Mouse (Mus musculus): Measurements from ENCODE around the gene Hipk2. TPM values are rescaled to one million over a fixed set of nuclear protein-coding genes. Genes with fewer than 3 reads are reported as not detected.

Gene Hipk2
- polyA plus RNA-seq, 1 experiment from 2014 or later: 12.0 TPM

- no peak overlapping the region for H3K4me2 ChIP-seq (replicated peaks; ENCODE audit: low read depth)
- TF ChIP-seq CTCF (IDR thresholded peaks at IDR 0.05; ENCODE audit: low read depth): no peak
- no peak overlapping the region for H3K27ac ChIP-seq (ENCODE audit: low read depth, low read length)
- 72% methylated on average over 6 of the region's 6 CpGs for WGBS
- no peak overlapping the region for H3K4me3 ChIP-seq (ENCODE audit: low read depth, low read length)
- no peaks in the 10 kb centered on the region for H3K27me3 ChIP-seq (replicated peaks; ENCODE audit: control insufficient read depth, insufficient read depth, low read length)
- H3K36me3 ChIP-seq (ENCODE audit: control insufficient read depth, insufficient read depth): 0 out of 2 replicates have a peak, but pooled peaks cover 4% of the 10 kb centered on the region
- ATAC-seq: no peak
- no peaks in the 10 kb centered on the region for H3K4me1 ChIP-seq (replicated peaks; ENCODE audit: control insufficient read depth, insufficient read depth, low read length)
- no peak overlapping the region for H3K9ac ChIP-seq (ENCODE audit: low read depth, low read length)
- H3K9me3 ChIP-seq (ENCODE audit: control insufficient read depth): no peaks in the 10 kb centered on the region
Measured at GRCm38 (mm10) chr6:38760911-38761706, 114.9 kb downstream of the Hipk2 start.

- Histone ChIP-seq H3K4me1 (replicated peaks; ENCODE audit: control insufficient read depth, insufficient read depth, low read length) (peaks cover 3% of the 10 kb centered on the region; the same call in 1 of the 2 replicates), H3K27me3 (replicated peaks; ENCODE audit: control insufficient read depth, insufficient read depth, low read length) (no peaks in the 10 kb centered on the region), H3K9me3 (ENCODE audit: control insufficient read depth) (no peaks in the 10 kb centered on the region), H3K27ac (ENCODE audit: low read depth, low read length) (no peak overlapping the region), H3K4me3 (ENCODE audit: low read depth, low read length) (no peak overlapping the region), H3K9ac (ENCODE audit: low read depth, low read length) (no peak overlapping the region), H3K36me3 (ENCODE audit: control insufficient read depth, insufficient read depth) (0 out of 2 replicates have a peak, but pooled peaks cover 4% of the 10 kb centered on the region), H3K4me2 (replicated peaks; ENCODE audit: low read depth) (no peak overlapping the region)
- WGBS: 64% methylated on average over 6 of the region's 6 CpGs
- no peak for ATAC-seq
- no peak for TF ChIP-seq CTCF (IDR thresholded peaks at IDR 0.05; ENCODE audit: low read depth)
Measured at GRCm38 (mm10) chr6:38759922-38760620, 115.9 kb downstream of the Hipk2 start.

GRCm38 (mm10) chr6:38759186-38759585 lies 116.8 kb downstream of the Hipk2 start:
- ATAC-seq: no peak
- H3K27ac ChIP-seq (ENCODE audit: low read depth, low read length): no peak overlapping the region; the same call in 1 of the 2 replicates

DNA sequence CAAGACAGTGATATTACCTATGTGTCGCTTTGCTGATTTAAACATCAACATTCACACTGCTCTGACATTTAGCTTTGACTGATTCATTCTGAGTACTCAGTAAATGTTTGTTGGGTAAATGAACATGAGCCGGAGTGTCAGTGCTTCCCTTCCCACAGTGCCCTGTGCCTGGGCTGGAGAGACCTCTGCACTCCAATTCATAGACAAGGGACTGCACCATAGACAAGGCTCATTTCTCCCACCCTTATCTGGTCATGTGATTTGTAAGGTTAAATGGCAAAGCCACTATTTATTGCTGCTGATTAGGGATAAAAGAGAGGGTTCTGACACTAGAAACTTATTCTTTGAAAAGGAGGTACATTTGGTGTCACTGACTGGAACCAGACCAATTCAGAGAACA lies 118.4 kb downstream of the Hipk2 start:
- WGBS: 73% methylated on average over 2 of the region's 2 CpGs
- H3K9ac ChIP-seq (ENCODE audit: low read depth, low read length): no peak overlapping the region
- H3K36me3 ChIP-seq (ENCODE audit: control insufficient read depth, insufficient read depth): no peaks in the 10 kb centered on the region
- no peaks in the 10 kb centered on the region for H3K27me3 ChIP-seq (replicated peaks; ENCODE audit: control insufficient read depth, insufficient read depth, low read length)
- no peak overlapping the region for H3K27ac ChIP-seq (ENCODE audit: low read depth, low read length)
- ATAC-seq: no peak
- no peak for TF ChIP-seq CTCF (IDR thresholded peaks at IDR 0.05; ENCODE audit: low read depth)
- no peak overlapping the region for H3K4me3 ChIP-seq (ENCODE audit: low read depth, low read length)
- H3K9me3 ChIP-seq (ENCODE audit: control insufficient read depth): no peaks in the 10 kb centered on the region
- H3K4me1 ChIP-seq (replicated peaks; ENCODE audit: control insufficient read depth, insufficient read depth, low read length): peaks cover 10% of the 10 kb centered on the region; the same call in 1 of the 2 replicates
- H3K4me2 ChIP-seq (replicated peaks; ENCODE audit: low read depth): no peak overlapping the region

More at GRCm38 (mm10) chr6:38759186-38759585, 116.8 kb downstream of the Hipk2 start:
- Histone ChIP-seq H3K9me3 (ENCODE audit: control insufficient read depth) (no peaks in the 10 kb centered on the region), H3K4me3 (ENCODE audit: low read depth, low read length) (no peak overlapping the region), H3K9ac (ENCODE audit: low read depth, low read length) (no peak overlapping the region), H3K4me2 (replicated peaks; ENCODE audit: low read depth) (no peak overlapping the region), H3K4me1 (replicated peaks; ENCODE audit: control insufficient read depth, insufficient read depth, low read length) (peaks cover 10% of the 10 kb centered on the region; the same call in 1 of the 2 replicates), H3K27me3 (replicated peaks; ENCODE audit: control insufficient read depth, insufficient read depth, low read length) (no peaks in the 10 kb centered on the region), H3K36me3 (ENCODE audit: control insufficient read depth, insufficient read depth) (no peaks in the 10 kb centered on the region)
- whole genome bisulfite sequencing: 74% methylated on average over 3 of the region's 3 CpGs
- no peak for TF ChIP-seq CTCF (IDR thresholded peaks at IDR 0.05; ENCODE audit: low read depth)

GRCm38 (mm10) chr6:38756968-38757367 lies 119.0 kb downstream of the Hipk2 start:
- no peaks in the 10 kb centered on the region for H3K9me3 ChIP-seq (ENCODE audit: control insufficient read depth)
- H3K4me2 ChIP-seq (replicated peaks; ENCODE audit: low read depth): no peak overlapping the region
- H3K9ac ChIP-seq (ENCODE audit: low read depth, low read length): no peak overlapping the region
- no peak overlapping the region for H3K27ac ChIP-seq (ENCODE audit: low read depth, low read length)
- H3K4me1 ChIP-seq (replicated peaks; ENCODE audit: control insufficient read depth, insufficient read depth, low read length): peaks cover 10% of the 10 kb centered on the region; the same call in 1 of the 2 replicates
- no peaks in the 10 kb centered on the region for H3K27me3 ChIP-seq (replicated peaks; ENCODE audit: control insufficient read depth, insufficient read depth, low read length)
- H3K36me3 ChIP-seq (ENCODE audit: control insufficient read depth, insufficient read depth): no peaks in the 10 kb centered on the region
- no peak for ATAC-seq
- no peak overlapping the region for H3K4me3 ChIP-seq (ENCODE audit: low read depth, low read length)
- 61% methylated on average over 4 of the region's 4 CpGs for WGBS
- TF ChIP-seq CTCF (IDR thresholded peaks at IDR 0.05; ENCODE audit: low read depth): no peak

DNA sequence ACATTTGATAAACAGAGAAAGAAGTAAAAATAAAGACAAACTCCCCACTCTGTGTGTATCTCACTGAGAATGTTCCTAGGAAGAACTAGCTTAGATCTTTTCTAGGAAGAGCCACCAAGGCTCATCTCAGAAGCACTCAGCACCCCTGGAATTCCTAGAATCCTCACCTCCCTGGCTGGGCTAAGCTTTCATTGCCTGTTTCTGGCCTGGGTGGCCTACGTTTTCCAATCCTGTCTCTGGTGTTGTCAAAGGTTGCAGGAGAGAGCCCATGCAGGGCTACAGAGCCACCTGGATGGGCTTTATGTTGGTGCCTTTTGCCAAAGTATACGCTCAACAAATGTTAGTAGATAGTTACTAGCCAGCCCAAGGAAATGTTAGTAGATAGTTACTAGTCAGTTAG lies 120.0 kb downstream of the Hipk2 start:
- Histone ChIP-seq H3K27ac (ENCODE audit: low read depth, low read length) (no peak overlapping the region), H3K36me3 (ENCODE audit: control insufficient read depth, insufficient read depth) (no peaks in the 10 kb centered on the region), H3K27me3 (replicated peaks; ENCODE audit: control insufficient read depth, insufficient read depth, low read length) (no peaks in the 10 kb centered on the region), H3K4me2 (replicated peaks; ENCODE audit: low read depth) (no peak overlapping the region), H3K9ac (ENCODE audit: low read depth, low read length) (no peak overlapping the region), H3K9me3 (ENCODE audit: control insufficient read depth) (no peaks in the 10 kb centered on the region), H3K4me3 (ENCODE audit: low read depth, low read length) (no peak overlapping the region), H3K4me1 (replicated peaks; ENCODE audit: control insufficient read depth, insufficient read depth, low read length) (peaks cover 10% of the 10 kb centered on the region; the same call in 1 of the 2 replicates)
- TF ChIP-seq CTCF (IDR thresholded peaks at IDR 0.05; ENCODE audit: low read depth): no peak
- no peak for ATAC-seq
- 92% methylated on average over 2 of the region's 2 CpGs for WGBS

All from intestine, postnatal 0 days (tissue).